ENCODE assay signal across 17 mouse cellular contexts in the genomic region with DNA sequence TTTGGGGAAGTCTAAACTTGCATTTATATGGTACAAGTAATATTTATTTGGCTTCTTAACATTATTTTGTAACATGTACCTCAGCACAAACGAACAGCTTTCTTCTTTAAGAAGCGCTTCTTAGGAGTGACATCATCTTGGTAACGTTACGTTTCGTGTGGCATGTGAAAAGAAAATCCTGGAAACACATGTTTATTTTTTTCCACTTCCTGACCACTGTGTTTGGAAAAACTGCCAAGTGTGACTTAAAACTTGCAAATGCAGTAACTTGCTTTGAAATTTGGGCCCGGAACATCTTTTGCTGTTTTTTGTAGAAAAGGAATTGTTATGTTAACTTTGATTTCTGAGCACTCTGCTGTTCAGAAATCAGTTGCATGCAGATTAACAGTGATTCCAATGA.
A peak's percentile ranks its signal among the peaks of the same experiment; 100 is the strongest.
DNase-seq lines count a peak whose midpoint lies in the region; ATAC-seq and TF ChIP-seq lines count a peak whose summit lies in the region.
"Had no signal": no experiment of that assay in that cellular context is flagged by ENCODE, and none has a peak within 500 bp of the region (broad histone marks: within the 10 kb centered on the region; RNA-seq: fewer than 3 reads in every experiment).

No protein-coding gene starts in this region.

- no peak for TF ChIP-seq CTCF in forebrain, postnatal 0 days (IDR thresholded peaks at IDR 0.05; ENCODE audit: low read depth)

- H3K9me3 ChIP-seq in forebrain, postnatal 0 days (ENCODE audit: low read length): no peaks in the 10 kb centered on the region
- no peaks in the 10 kb centered on the region for H3K9me3 ChIP-seq in forebrain, embryonic 12.5 days
- no peaks in the 10 kb centered on the region for H3K9me3 ChIP-seq in lung, embryonic 15.5 days
- no peaks in the 10 kb centered on the region for H3K9me3 ChIP-seq in limb, embryonic 14.5 days (ENCODE audit: control insufficient read depth, low read length)
- H3K9me3 ChIP-seq in hindbrain, embryonic 10.5 days: no peaks in the 10 kb centered on the region
- H3K9me3 ChIP-seq: hindbrain, embryonic 13.5 days; liver, embryonic 12.5 days had no signal

- H3K4me3 ChIP-seq in forebrain, postnatal 0 days (ENCODE audit: low read depth, low read length): no peak overlapping the region
- no peak overlapping the region for H3K4me3 ChIP-seq in forebrain, embryonic 12.5 days (replicated peaks)
- H3K4me3 ChIP-seq in lung, embryonic 15.5 days: no peak overlapping the region
- no peak overlapping the region for H3K4me3 ChIP-seq in limb, embryonic 14.5 days (replicated peaks; ENCODE audit: low read length)
- H3K4me3 ChIP-seq in hindbrain, embryonic 10.5 days: no peak overlapping the region
- H3K4me3 ChIP-seq: heart, adult 2 months; hindbrain, embryonic 13.5 days; liver, embryonic 12.5 days had no signal

- H3K27ac ChIP-seq in forebrain, postnatal 0 days (ENCODE audit: low read depth, low read length): no peak overlapping the region
- no peak overlapping the region for H3K27ac ChIP-seq in forebrain, embryonic 12.5 days
- no peak overlapping the region; the same call in 1 of the 2 replicates for H3K27ac ChIP-seq in lung, embryonic 15.5 days
- H3K27ac ChIP-seq in limb, embryonic 14.5 days (replicated peaks; ENCODE audit: low read depth, low read length): no peak overlapping the region
- no peak overlapping the region for H3K27ac ChIP-seq in hindbrain, embryonic 10.5 days
- H3K27ac ChIP-seq: heart, adult 2 months; hindbrain, embryonic 13.5 days; liver, embryonic 12.5 days; stomach, postnatal 0 days had no signal

- DNase-seq in forebrain, postnatal 0 days: peak; percentile 13
- no peak for DNase-seq in lung, postnatal 14 days
- DNase-seq in 3T3-L1 (ENCODE audit: low read depth, low spot score): peak; percentile 27
- DNase-seq in limb, embryonic 14.5 days (ENCODE audit: low spot score): no peak
- DNase-seq in hindbrain, embryonic 10.5 days (ENCODE audit: low spot score): no peak
- DNase-seq: cerebellum, adult 2 months; heart, adult 2 months; kidney, adult 9 months; kidney, postnatal 25 days; left cerebral cortex, postnatal 4 days; right cerebral cortex, adult 18-20 months had no signal

- WGBS in forebrain, postnatal 0 days: 21% methylated on average over 6 of the region's 6 CpGs
- 35% methylated on average over 6 of the region's 6 CpGs for WGBS in forebrain, embryonic 12.5 days
- WGBS in lung, embryonic 15.5 days: 28% methylated on average over 6 of the region's 6 CpGs
- 20% methylated on average over 6 of the region's 6 CpGs for WGBS in limb, embryonic 14.5 days
- 59% methylated on average over 6 of the region's 6 CpGs for WGBS in hindbrain, embryonic 10.5 days

- no peaks in the 10 kb centered on the region for H3K4me1 ChIP-seq in forebrain, postnatal 0 days (ENCODE audit: insufficient read depth)
- H3K4me1 ChIP-seq in forebrain, embryonic 12.5 days: peaks cover 6% of the 10 kb centered on the region; the same call in 1 of the 2 replicates
- no peaks in the 10 kb centered on the region; the same call in 1 of the 2 replicates for H3K4me1 ChIP-seq in lung, embryonic 15.5 days
- peaks cover 5% of the 10 kb centered on the region; the same call in 1 of the 2 replicates for H3K4me1 ChIP-seq in limb, embryonic 14.5 days (ENCODE audit: control insufficient read depth, insufficient read depth, low read length)
- no peaks in the 10 kb centered on the region for H3K4me1 ChIP-seq in hindbrain, embryonic 10.5 days (replicated peaks)
- H3K4me1 ChIP-seq: hindbrain, embryonic 13.5 days; liver, embryonic 12.5 days had no signal

- no peak overlapping the region for H3K9ac ChIP-seq in forebrain, postnatal 0 days
- H3K9ac ChIP-seq in forebrain, embryonic 12.5 days: no peak overlapping the region
- no peak overlapping the region for H3K9ac ChIP-seq in lung, embryonic 15.5 days
- H3K9ac ChIP-seq in limb, embryonic 14.5 days (ENCODE audit: low read depth, low read length, severe bottlenecking): no peak overlapping the region
- H3K9ac ChIP-seq: hindbrain, embryonic 13.5 days; liver, embryonic 12.5 days had no signal

- no peak for ATAC-seq in forebrain, postnatal 0 days
- no peak for ATAC-seq in forebrain, embryonic 12.5 days (ENCODE audit: low FRiP score)
- no peak for ATAC-seq in lung, embryonic 15.5 days (ENCODE audit: borderline replicate concordance, extremely low read depth, low FRiP score, low TSS enrichment)
- ATAC-seq in limb, embryonic 14.5 days (ENCODE audit: low FRiP score, low read depth): no peak
- ATAC-seq: inflammation-experienced regulatory T-cells, adult 6 months; liver, embryonic 12.5 days had no signal

- TF ChIP-seq POLR2A in limb, embryonic 14.5 days (IDR thresholded peaks at IDR 0.05; ENCODE audit: borderline replicate concordance, extremely low read depth, insufficient read depth, insufficient read length): no peak

- H3K4me2 ChIP-seq in forebrain, postnatal 0 days (ENCODE audit: low read depth): peak overlapping the region; percentile 24; the same call in 1 of the 2 replicates
- H3K4me2 ChIP-seq in forebrain, embryonic 12.5 days: no peak overlapping the region
- H3K4me2 ChIP-seq in lung, embryonic 15.5 days: peak overlapping the region; percentile 16; the same call in 1 of the 2 replicates
- H3K4me2 ChIP-seq in limb, embryonic 14.5 days (replicated peaks; ENCODE audit: low read depth, low read length, severe bottlenecking): 0 out of 2 replicates have a peak overlapping the region, but pooled peaks have one; percentile 21
- H3K4me2 ChIP-seq: hindbrain, embryonic 13.5 days; liver, embryonic 12.5 days had no signal

- H3K27me3 ChIP-seq in forebrain, postnatal 0 days (ENCODE audit: insufficient read depth, low read length): no peaks in the 10 kb centered on the region
- H3K27me3 ChIP-seq in forebrain, embryonic 12.5 days: no peaks in the 10 kb centered on the region
- no peaks in the 10 kb centered on the region for H3K27me3 ChIP-seq in lung, embryonic 15.5 days
- H3K27me3 ChIP-seq in limb, embryonic 14.5 days (ENCODE audit: control insufficient read depth, insufficient read depth, low read length): no peaks in the 10 kb centered on the region
- H3K27me3 ChIP-seq in hindbrain, embryonic 10.5 days (ENCODE audit: insufficient read depth, poor library complexity, severe bottlenecking): no peaks in the 10 kb centered on the region
- H3K27me3 ChIP-seq: hindbrain, embryonic 13.5 days; liver, embryonic 12.5 days had no signal

- no peaks in the 10 kb centered on the region for H3K36me3 ChIP-seq in forebrain, postnatal 0 days (ENCODE audit: insufficient read depth)
- H3K36me3 ChIP-seq in forebrain, embryonic 12.5 days (replicated peaks): no peaks in the 10 kb centered on the region
- no peaks in the 10 kb centered on the region for H3K36me3 ChIP-seq in lung, embryonic 15.5 days
- no peaks in the 10 kb centered on the region for H3K36me3 ChIP-seq in limb, embryonic 14.5 days (ENCODE audit: control insufficient read depth, insufficient read depth, low read length)
- H3K36me3 ChIP-seq in hindbrain, embryonic 10.5 days: no peaks in the 10 kb centered on the region
- H3K36me3 ChIP-seq: hindbrain, embryonic 13.5 days; liver, embryonic 12.5 days had no signal

Comparison
In these comparisons a context has a peak if more than half of its experiments do, and no peak if none do; other contexts are left out.
1. DNase-seq: peak in forebrain, postnatal 0 days (single experiment) and 3T3-L1 (single experiment); none in lung, postnatal 14 days (single experiment), limb, embryonic 14.5 days (single experiment) and hindbrain, embryonic 10.5 days (single experiment).